Mouse (Mus musculus) retina, adult 2 months (tissue): ENCODE data around the gene Arhgef28.
"Not testable (repeated sequence)": the region's sequence is repeated elsewhere in the genome, so short reads cannot be mapped to it uniquely, and the experiment has no call there.

Source experiments
- DNase-seq: peaks from one replicate; pipeline ENCODE4 v3.0.0-alpha.2; 2012; ENCODE audit warnings: low read depth, low spot score

The Arhgef28 gene

DNA sequence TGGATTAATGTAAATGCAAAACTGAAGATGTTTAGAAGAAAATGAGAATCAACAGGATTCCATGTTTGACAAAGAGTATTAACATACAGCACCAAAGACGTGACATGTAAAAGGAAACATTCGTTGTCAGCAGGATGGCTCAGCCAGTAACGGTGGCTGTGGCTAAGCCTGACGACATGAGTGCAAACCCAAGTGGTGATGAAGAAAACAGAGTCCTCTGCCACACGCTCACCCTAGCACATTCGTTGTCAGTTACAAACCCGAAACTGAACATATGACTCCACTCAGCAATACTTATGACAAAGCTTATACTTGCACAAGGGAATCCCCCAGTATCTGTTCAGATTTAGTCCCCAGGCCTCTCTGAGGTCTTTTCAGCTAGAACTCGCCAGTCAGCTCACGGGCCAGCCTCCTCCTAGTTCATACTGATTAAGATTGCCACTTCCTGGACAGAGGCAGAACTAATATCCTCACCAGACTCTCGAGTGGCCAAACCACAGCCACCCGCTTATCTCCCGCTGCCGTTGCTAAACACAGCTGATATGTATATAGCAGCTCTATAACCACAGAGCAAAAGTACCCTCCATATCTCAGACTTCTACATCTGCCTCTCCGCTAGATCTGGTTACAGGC is 82.0 kb downstream of the Arhgef28 start:
- no peak for DNase-seq

DNA sequence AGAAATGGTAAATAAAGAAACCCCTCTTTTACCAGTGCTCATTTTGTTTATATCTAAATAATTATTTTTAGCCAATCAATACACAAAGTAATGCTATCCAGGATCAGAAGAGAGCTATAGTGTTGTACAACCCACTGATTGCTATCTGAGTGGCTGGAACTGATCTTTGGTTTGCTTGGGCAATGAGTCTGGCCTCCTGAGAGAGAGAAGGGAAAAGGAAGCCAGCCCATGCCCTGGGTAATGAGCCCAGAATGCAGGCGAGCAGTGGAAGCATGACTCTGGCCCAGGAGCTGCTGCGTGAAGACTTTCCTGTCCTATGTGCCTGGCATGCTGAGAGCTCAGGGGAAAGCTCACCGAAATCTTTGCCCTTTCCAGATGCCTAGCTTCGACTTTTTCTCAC is 83.5 kb downstream of the Arhgef28 start:
- no peak for DNase-seq

DNA sequence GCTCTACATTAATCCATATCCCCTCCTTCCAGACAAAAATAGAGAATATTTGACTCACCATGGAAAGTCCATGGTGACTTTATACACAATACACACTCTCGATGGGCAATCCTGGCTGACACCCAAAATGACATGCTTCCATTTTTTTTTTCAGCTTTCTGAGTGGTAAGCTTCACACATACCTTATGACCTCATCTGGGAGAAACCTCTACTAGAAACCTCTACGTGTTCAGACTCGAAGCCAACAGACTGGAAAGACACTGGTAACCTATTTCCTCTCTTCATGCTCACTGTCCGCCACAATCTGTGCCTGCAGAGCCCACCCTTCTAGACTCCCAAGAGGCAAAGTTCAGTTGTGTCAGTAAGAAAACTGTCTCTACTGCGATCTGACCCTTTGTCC is 84.2 kb downstream of the Arhgef28 start:
- DNase-seq: no peak

DNA sequence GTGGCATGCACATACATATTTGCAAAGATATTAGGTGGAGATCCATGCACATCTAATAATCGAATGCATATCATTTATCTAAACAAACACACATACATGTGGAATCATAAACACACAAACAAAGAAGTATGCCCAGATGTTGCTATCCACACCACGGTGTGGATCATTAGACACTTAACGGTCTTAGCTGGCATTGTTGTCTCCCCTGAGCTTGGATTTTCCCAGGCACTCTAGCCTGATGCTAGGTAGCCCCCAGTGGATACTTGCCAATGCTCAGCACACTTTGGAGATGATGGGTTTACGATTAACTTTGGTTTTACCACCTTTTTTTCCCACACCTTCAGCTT is 85.1 kb downstream of the Arhgef28 start:
- DNase-seq: no peak

DNA sequence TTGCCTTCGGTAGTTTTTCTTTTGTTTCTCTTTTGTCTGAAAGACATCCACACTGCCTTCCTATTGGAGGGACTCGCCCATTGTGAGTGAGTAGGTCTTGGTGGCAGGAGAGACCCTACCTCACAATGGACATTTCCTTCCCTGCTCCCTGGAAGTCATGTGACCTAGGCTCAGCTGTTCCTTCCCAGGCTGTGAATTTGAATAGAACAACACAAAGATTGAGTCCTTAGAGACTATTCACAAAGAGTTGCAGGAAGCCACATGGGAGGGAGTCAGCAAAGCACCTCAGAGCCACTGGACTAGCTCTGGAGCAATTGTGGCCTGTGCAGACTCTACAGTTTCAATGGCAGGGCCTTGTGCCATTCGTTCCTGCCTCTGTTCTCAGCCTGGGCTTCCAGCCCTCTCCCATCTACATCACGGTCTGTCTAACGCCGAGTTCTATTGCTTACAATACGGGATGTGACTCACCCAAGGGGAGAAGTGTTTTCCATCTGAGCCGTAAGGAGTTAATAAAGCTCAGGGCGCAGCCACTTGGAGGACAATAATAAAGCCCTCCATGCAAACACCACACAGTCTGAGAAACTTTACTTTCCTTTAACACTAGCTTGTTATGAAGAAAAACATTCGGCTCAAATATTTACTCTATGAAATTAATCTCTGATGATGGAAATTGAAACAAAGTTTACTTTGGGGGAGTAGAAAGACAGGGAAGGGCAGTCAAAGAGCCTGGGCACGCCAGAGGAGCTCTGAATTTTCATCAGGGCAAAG is 85.7 kb downstream of the Arhgef28 start:
- DNase-seq: no peak

DNA sequence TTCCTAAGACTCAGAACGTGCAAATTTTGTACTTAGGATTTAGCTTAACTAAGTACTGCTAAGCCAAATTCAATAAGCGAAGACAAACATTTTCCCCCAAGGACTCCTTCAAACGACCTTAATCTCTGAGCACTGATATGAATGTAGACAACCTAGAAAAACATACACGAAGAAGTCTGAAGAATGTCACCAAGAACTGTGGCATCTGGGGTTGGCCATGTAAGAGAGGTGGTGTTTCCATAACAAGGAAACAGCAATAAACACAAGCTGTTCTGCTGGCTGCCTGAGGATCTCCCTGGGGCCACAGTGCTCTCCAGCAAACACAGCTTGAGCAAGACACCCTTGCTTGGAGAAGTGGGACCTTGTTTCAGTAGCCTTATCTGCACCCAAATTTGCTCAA is 87.9 kb downstream of the Arhgef28 start:
- DNase-seq: no peak

DNA sequence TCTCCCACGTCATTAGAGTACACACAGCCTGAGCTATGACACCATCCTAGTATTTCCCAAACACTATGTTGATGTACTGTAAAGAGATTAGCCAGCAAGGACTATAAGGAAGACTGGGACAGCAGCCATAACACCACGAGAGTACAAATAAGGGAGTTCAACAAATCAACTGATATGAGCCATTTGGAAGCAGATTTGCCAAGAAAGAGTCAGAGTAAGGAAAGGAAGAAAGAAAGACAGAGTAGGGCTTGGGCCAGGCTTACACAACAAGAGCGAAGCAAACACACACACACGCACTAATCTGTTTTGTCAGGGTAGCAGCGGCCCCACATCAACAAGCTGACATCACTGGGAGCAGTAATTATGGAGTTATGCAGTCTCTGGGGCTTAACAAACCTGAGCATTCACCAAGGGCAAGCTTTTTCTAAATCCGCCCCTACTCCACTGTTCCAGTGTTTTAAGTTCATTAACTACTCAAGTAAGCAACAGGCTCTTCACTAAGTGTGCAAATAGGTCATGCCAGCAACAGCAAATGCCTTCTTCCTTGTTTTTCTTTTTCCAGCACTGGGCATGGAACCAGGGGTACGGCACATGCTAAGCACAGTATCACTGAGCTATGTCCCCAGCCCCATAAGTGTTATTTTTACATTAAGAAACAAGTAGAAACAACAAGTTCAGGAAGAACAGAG is 88.5 kb downstream of the Arhgef28 start:
- no peak for DNase-seq

DNA sequence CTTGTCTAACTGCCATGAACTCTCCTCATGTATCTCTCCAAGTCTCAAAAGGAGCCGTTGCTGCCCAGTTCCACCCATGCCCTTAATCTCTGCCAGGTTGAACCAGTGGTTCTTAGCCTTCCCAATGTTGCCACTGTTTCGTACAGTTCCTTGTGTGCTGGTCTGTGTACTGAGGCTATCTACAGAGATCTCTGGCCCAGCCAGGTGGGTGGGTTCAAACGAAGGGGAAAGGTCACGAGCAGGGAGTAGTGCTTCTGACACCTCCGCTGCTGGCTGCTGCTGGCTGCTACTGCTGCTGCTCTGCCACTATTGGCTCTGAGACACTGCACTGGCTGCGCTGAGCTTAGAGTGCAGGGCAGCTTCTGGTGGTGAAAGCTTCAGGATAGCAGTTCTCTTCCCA is 90.6 kb downstream of the Arhgef28 start:
- DNase-seq: no peak

DNA sequence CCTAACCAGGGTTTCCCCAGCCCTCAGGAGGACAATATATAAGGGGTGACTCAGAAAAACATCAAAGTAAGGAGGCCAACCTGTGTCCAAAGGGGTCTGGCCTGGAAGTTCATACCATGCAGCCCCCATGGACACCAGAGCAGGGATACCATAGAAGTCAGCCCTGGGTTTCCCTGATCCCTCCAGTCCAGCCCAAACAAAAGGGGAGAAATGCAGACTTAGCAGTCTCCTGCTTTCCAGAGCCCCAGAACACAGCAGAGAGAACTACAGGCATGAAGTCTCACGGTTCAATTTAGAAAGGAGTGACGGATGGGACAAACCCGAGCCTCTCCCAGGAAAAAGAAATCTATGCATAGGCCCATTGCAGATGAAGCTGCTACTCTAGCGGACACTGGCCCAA is 91.2 kb downstream of the Arhgef28 start:
- DNase-seq: no peak

DNA sequence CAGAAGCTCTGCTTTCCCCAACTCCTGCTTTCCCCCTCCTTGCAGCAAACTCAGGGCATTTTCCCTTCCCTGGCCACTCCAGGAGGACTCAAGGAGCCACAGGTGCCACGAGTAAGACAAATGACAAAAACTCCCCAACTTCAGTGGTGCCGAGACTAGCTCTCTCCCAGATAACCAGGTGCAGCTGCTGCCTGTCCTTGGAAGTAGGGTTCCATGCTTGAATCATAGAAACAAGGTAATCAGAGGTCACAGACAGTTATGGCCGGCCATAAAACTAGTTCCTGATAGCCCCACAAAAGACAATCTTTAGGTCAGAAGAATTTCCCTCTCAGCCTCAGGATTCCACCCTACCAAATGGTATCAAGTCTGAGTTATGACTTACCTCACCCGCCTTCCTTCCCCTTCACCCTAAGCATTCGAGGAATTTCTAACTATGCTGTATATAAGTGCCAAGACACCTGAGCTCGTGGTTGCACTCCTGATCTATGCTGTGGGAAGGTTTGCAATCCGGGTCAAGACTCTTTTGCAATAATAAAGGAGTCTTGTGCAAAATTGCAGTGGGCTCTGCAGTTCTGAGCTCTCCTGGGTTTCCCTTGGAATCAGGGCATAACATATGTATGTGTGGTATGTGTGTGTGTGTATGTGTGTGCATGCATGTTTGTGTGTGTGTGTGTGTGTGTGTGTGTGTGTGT is 93.3 kb downstream of the Arhgef28 start:
- DNase-seq: no peak

DNA sequence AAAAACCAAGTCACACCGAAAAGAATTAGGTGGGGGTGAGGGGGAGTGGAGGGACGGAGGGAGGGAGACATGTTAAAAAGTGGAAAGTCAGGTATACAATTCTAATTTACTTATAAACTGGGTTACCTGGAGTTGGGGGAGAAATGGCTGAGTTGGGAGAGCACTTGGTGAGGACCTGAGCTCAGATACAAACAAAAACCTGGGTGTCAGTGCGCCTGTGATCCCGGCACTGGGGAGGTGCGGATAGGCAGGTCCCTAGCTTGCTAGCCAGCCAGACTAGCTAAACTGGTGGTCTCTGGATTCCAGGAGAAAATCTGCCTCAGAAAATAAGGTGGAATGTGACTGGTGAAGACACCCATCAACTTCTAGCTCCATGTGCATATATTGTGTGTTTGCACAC is 94.7 kb downstream of the Arhgef28 start:
- DNase-seq: no peak

DNA sequence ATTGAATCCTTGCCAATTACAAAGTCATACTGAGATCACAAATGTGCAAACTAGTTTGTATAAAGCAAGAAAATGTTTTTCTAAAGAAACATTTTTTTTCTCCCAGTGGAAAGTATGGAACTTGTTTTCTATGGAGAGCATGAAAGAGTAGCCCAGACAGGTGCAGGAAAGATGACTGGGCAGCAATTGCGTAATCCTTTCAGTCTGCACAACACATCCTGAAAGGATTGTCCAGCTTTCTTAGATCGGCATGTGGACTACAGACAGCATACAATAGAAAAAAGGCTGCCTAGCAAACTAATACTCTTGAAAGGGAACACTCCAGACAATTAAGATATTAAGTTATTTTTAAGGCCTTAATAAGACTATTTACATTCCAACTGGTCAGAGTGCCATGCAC is 95.2 kb downstream of the Arhgef28 start:
- DNase-seq: no peak

DNA sequence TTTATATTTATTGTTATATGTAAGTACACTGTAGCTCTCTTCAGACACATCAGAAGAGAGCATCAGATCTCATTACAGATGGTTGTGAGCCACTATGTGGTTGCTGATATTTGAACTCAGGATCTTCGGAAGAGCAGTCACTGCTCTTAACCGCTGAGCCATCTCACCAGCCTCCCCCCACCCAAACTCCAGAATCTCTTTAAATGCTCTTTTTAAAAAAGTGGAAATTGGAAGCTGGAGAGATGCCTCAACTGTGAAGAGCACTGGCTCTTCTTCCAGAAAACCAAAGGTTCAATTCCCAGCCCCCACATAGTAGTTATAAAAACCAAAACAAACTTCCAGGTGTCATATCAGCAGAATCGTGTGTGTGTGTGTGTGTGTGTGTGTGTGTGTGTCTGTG is 97.8 kb downstream of the Arhgef28 start:
- DNase-seq: not testable (repeated sequence)

DNA sequence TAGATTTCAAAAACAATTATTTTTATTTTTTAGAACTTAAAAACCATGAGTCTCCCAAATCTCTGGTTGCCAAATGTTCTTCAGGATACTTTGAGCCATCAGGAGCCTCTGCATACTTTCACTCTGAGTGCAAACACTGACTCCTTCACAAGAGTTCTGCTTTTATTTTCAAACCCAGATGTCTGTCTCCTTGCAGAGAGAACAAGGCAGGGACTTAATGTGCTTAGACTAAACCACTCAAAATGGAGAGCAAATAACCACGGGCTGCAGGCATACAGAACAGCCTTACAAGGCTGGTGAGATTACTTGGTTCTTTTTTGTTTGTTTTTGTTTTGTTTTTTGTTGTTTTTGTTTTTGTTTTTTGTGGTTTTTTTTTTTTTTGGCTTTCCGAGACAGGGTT is 98.6 kb downstream of the Arhgef28 start:
- no peak for DNase-seq

DNA sequence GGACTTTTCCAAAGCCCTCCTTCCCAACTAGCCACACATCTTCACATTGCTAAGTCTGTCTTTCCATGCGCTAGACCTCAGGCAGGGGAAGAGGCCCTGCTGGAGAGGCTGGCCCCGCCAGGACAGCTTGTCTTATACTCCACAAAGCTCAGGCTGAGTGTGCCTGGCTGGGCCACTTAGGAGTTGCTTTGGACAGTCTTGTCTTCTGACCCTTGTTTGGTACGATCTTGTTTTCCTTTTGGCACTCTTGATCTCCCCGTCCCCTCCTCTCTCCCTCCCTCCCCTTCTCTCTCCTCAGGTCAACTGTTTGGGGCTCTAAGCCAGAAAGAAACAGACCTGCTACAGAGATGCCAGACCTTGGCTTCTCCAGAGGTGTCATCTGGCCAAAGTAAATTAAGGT is 110.3 kb downstream of the Arhgef28 start:
- no peak for DNase-seq

DNA sequence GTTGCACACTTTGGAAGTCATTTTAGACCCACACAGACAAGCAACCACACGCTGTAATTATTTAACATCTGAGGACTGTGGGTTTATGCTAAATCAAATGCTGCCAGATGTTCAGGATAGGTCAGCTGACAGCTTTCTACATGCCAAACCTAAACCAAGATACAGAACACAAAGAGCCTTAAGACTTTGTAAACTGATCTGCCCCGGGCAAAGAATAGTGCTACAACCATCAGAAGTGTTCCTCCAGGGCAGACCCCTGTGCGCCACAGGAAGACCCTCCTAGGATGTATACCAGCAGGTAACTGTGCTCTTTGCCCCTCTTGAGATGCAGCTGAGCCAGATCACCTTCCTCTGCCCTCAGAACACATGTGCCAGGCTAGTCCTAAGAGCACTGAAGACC is 111.9 kb downstream of the Arhgef28 start:
- DNase-seq: no peak

DNA sequence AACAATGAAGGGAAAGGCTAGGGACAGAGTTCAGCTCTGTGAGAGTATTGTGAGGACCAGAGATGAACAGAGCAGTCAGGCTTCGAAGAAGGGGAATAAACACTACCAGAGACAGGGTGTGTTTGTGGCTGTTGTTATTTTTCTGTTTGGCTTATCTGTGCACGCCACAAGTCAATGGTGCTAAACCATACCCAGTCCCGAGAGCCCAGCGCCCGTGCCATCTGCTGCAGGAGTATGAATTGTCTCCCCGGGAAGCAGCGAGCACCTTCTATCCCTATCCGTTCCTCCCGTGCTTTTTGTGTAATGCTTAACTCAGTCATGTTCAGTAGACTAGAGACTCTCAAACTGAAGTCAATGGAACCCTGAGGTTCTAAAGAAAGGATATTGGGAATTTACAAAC is 112.8 kb downstream of the Arhgef28 start:
- no peak for DNase-seq

DNA sequence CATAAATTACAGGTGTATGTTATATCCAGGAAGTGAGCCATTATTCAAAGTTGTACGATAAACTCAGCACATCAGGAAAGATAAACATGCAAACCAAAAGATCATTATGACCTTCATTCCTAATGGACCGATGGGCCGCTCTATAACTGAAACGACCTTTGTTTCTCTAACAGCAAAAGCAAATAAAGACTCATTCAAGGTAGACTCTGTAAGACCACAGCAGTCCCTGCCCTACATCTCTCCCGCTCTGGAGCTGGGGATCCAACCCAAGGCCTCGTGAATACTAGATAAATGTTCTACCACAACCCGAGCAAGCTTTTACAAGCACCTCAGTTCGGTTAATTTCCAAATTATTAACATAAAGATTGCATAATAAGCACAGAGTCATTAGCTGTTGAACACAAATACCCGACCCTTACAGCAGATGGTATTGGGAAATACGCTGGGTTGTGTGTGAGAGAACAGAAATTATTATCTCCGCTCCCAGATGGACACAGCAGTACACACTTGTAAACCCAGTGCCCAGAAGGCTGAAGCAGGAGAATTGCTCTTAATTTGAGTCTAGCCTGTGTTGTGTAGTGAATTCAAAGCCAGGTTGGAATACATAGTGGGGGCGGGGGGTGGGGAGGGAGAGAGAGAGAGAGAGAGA is 113.8 kb downstream of the Arhgef28 start:
- DNase-seq: no peak

DNA sequence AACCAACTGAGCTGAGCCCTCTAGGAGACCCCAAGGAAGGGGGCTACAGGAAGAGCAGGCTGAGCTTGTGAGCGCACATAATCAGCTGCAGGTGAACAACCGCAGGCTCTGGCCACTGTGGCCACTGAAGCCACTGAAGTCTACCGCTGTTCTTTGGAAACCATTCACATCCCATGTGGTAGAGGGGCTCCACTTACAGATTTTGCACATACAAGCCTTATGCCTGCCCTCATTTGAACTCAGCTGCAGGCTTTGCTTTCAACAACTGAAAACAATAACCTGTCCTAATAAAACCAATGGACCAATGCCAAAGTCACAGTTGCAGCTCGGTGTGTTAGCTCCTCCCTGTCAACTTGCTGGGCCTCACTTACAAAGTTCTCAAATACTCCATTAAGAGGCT is 126.6 kb downstream of the Arhgef28 start:
- DNase-seq: no peak

DNA sequence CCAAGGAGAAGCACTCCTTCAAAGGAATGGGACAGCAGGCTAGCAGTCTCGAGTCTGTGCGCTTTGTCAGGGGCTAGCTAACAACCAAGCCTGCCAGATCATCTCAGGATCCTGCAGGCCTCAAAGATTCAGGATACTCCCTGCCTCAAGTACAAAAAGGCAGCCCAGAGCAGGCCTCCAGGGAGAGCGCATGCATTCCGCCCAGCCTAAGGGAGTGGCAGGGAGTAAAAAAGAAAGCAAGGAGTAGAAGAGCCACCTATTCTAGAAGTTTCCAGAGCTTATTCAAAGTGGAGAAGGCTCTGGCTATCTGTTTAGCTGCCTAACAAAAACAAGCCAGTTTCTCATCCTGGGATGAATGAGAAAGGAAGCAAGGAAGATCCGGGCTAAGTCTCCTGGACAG is 128.0 kb downstream of the Arhgef28 start:
- DNase-seq: no peak

DNA sequence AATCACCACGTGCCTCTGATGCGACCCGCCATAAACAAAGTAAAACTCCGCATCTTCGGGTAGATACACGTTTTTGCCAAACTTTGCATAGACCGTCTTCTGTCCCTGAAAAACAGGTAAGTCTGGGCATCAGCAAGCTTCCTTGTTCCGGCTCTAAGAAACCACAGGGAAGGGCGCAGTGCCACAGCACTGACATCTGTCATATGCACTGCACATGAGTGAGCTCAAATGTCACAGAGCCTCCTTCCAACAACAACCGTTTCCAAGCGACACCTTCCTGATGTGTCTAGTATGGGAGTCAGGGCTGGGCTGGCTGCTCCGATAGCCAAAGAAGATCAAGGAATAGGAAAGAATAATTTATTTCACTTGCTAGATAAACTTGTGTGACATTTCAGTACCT is 129.0 kb downstream of the Arhgef28 start:
- DNase-seq: no peak

DNA sequence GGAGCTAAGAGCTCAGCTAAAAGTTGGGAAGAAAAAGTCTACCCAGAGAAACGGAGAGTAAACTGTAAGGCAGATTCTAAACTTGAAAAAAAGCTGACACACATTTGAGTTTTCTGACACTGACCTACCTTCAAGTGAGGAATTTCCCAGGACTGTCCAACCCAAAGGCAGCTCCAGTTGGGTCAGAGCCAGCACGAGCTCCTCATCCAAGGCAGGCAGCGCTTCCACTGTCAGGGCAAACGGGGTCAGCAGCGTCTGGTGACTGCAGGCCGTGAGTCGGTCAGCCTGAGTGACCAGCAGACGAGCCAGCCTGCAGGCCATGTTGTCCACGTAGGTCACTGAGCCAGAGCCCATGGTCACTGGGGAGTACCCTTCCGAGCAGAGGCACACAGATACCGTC is 131.4 kb downstream of the Arhgef28 start:
- peak; percentile 6 for DNase-seq
